Mouse (Mus musculus) megakaryocyte progenitor cell, adult 5-6 weeks (primary cell): ENCODE results near the gene Tle6. TPM values are rescaled to one million over a fixed set of nuclear protein-coding genes. Genes with fewer than 3 reads are reported as not detected.

Experiments
- ATAC-seq: replicated peaks from 2 replicates; pipeline ENCODE4 v1.8.0; 2016; ENCODE audit warnings: mild to moderate bottlenecking, moderate TSS enrichment, inconsistent platforms; ENCODE audit not compliant: poor library complexity
- total RNA-seq, 2 experiments: library from RNA; stranded (forward) in 1 of 2; stranded (reverse) in 1 of 2; fragments of 157-497, 149-512 nt in 1 of 2; fragments of 200-1000 nt in 1 of 2; gene quantifications; 2 replicates each; pipeline versions ENCODE4 v1.2.3 to v1.2.4; 2015 to 2017

Gene Tle6
- total RNA-seq, 2 experiments from 2014 or later, result 3.5 to 15.4 TPM

DNA sequence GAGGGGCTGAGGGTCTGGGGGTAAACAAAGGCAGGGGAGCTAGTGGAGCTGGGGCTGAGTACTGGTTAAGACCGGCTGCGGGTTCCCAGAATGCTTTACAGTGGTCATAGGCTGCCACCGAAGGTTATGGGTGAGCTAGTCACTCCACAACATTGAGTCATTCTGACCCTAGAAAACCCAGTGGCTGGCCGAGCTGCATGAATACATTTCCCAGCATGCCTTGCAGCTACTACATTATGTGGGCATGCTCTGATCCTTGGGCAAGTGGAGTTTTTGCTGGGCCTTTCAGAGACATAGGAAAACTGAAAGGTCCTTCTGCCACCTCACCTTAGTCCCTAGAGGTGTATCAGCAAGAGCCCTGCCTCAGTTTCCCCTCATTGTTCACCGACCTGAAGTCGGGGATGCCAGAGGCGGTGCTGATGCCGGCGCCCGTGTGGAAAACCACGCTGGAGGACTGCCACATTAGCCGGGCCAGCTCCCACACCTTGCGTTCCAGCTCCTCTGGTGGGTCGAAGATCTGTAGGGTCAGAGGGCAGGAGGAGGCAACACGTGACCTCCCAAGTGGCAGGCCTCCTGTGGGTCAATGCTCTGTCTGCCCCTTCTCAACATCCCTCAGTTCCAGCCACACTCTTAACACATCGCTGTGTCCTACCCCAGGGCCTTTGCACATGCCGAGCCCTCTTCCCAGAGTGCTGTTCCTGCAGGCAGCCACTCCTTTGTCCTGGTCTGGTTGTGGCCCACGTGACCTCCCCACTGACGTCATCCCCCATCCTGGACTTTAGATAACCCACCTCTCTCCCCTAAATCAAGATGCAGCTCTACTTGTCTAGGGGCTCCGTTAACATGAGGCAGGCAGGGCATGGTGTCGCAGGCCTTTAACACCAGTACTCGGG lies 25.5 kb upstream of the Tle6 start:
- ATAC-seq, result peak; percentile 12; the same call in 1 of the 2 replicates

GRCm38 (mm10) chr10:81623441-81623840 lies 22.6 kb upstream of the Tle6 start:
- no peak for ATAC-seq

- peak; percentile 23; the same call in 1 of the 2 replicates for ATAC-seq
Measured at GRCm38 (mm10) chr10:81620786-81621185, 19.9 kb upstream of the Tle6 start.

- ATAC-seq, result no peak
Measured at GRCm38 (mm10) chr10:81619976-81620375, 19.1 kb upstream of the Tle6 start.

DNA sequence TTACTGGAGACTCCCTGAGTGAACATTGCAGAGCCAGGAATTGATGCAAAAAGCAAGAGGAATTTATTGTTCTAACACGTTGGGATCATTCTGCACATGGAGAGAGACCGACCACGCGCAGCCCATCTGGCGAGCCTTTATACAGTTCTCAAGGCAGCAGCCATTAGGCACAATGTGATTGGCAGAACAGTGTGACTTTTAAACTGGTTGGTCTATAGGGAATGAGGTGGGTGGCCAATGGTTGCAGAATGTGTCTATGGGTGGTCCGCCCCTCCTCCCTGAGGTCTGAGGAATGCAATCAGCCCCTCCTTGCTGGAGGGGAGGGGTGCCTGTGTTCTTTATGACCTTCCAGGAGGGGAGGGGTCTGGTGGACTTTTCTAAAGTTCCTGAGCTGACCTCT lies 14.6 kb upstream of the Tle6 start:
- ATAC-seq, result no peak

DNA sequence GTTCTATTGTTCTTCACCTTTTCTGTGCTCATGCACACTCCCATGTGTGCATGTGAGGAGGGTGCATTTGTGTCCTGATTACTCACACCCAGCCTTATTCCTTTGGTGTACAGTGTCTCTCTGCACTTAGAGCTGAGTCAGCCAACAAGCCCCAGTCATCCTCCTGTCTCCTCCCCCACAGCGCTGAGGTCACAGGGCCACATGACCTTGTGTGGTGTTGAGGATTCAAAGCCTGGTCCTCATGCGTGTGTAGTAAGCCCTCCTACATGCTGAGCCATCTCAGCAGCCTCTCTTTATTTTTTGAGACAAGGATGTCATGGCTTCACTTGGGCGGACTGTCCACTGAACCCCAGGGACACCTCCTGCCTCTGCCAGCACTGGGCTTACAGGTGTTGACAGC lies 11.9 kb upstream of the Tle6 start:
- ATAC-seq, result 0 out of 2 replicates have a peak, but pooled peaks have one; percentile 29

DNA sequence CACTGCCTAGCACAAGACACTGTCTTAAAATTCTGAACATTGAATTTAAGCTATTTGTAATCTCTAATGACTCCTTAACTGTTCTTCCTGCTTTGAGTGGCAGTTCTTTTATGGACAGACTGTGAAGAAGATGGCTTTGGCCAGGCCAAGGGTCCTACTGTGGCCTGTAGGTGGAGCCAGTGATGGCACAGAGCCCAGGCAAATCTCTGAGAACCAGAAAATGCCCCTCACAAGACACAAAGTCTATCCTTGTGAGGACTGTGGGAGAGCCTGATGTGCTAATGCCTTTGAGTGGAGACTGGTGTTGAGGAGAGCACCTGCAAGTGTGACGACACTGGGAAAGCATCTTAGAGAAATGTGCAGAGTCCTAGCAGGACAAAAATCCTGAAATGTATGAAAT lies 7.4 kb upstream of the Tle6 start:
- ATAC-seq, result no peak

- peak; percentile 75 for ATAC-seq
Measured at GRCm38 (mm10) chr10:81605974-81606751, 5.3 kb upstream of the Tle6 start, which contains the start of gene BC025920. TSS of gene BC025920 (plus strand) at chr10:81606270.

DNA sequence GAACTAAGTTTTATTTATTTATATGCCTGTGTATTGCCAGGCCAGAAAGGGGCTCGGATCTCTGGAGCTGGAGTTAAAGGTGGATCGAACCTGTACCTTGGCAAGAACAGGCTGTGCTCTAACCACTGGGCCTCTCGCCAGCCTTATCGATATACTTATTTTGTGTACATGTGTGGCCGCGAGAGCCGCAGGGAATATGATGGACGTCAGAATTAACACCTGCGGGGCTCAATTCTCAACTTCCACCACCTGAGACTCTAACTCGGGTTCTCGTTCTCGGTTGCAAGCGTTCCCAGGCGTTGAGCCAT lies 4.7 kb upstream of the Tle6 start:
- ATAC-seq, result no peak

DNA sequence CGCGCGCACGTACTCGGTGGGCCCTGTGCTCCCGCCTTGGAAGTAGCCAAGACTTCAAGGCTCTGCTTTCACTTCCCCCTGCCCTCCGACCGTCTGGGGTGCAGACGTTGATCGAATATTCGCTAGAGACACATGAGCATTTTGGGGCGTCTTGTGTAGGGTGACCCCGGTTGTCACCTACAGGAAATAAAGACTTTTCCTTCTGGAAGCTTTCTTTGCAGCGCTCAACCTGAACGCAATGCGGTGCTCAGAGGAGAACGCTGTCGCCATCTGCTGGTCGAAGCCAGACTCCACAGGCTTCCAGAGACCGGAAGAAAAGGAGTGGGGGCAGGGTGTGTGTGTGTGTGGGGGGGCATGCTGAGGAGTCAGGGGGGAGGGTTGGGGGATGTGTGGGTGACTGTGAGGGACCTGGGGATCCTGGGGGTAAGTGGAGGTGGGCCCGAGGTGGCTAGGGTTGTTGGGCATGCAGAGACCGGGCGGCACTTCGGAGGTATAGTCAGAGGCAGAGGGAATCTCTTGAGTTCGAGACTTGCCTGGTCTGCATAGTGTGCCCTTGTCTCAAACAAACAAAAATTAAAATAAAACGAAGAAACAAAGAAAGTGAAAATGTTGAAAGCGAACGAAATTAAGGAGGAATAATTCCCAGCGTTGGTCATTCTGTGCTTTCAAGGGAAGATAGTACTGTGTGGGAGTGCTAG lies 4.2 kb upstream of the Tle6 start:
- peak; percentile 48 for ATAC-seq

DNA sequence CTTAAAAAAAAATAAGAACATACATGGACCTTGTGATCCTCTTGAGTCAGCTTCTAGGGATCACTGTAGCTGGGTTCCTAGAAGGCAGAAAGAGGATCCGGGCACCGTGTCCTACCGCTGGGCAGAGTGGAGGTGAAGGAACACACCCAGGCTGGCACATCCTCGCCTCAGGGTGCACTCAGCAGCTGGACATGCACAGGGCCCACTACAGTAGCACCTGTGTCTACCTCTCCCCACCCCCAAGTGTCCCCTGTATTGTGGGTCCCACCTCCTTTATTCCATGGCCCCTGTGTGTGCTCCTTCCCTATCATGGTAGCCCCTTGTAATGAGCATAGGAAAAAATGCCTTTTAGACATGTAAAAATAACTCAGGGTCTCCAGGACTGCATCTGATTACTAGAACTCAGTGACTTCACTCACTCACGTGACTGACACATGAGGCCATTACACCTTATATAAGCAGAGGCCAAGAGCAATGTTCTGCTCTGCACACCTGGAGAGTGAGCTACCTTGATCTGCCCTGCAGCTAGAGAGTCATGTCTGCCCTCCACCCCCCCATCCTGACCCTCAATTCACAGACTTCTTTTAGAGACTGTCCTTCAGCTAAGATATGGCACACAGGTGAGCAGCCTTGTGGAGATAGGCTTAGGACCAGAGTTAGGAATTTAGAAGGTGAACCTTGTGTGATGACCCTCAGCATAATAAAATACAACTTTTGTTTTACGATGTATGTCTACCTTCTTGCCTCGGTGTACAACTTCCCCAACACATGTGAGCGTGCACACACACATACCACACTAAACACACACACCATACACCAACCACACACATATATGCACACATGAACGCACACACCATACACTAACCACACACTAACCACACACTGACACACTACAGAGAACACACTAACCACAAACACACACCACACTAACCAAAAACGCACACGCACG lies 3.4 kb upstream of the Tle6 start:
- ATAC-seq, result no peak

DNA sequence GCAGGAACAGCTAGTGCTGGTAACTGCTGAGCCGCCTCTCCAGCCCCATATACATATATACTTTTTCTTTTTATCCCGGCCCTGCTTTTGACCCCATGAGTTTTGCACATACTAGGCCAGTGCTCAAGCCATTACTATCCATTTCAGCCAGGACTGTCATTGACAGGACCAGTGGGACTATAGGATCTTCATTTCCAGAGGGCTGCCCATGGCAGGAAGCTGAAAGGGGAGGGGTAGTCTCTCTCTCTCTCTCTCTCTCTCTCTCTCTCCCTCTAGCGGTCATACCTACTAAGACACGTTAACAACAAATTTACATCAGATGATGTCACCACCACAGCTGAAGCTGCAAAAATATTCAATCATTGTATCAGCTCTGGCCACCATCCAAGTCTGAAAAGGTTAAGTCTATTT lies 1.9 kb upstream of the Tle6 start:
- peak; percentile 40 for ATAC-seq

- ATAC-seq, result no peak
Measured at GRCm38 (mm10) chr10:81601396-81601905, 578 bp upstream of the Tle6 start.

DNA sequence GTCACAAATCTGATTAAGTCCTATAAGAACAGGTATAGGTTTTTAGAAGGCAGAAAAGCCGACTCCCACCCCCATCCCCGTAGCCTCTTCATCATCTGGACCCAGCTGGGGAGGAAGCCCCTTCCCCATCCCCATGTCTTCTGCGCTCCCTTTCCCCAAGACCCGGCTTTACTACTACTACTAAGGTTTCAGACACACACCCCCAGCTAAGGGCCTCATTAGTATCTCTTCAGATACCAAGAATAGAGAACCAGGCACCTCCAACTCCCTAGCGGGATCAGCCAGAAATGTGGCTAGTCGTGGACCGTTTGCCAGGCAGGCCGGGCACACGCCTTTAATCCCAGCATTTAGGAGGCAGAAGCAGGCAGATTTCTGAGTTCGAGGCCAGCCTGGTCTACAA lies 777 bp downstream of the Tle6 start:
- no peak for ATAC-seq

GRCm38 (mm10) chr10:81599630-81600029 lies 1.2 kb downstream of the Tle6 start:
- ATAC-seq, result no peak

- ATAC-seq, result no peak
Measured at GRCm38 (mm10) chr10:81598871-81599270, 2.0 kb downstream of the Tle6 start.

GRCm38 (mm10) chr10:81598342-81598741 lies 2.5 kb downstream of the Tle6 start:
- ATAC-seq, result no peak

DNA sequence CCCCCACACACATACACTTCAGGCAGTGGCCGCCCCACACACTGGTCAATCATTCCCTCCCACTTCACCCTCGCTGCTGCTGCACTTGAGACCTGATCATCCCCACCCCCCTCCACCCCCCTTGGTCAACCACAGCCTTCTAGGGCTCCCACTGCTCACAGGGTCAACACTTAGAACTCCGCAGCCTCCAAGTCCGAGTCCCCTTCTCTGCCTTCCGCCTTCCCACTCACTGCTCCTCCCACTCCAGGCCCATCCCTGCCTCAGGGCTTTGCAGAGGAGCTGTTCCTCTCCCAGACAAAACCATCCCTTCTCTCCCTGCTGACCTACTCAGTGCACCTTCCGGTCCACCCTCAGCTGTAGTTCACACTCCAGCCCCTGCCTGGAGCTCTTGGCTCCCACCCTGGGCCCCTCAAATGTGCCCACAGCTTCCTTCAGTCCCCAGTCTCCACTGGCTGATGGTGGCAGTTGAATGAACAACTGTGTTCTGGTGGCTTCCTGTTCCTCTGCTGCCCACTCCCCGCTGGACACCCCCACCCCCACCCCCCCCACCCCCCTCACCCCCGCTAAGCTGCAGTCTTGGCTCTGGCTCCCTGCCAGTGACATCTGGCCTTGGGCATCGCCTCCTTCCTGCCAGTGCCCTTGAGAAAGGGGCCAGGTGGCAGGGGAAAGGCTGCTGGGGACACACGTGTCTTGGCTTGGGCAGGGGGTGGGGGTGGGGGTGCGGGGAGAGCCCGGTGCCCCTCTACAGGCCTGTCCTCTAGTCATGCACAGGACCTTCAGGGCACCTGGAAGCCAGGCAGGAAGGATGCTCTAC lies 3.5 kb downstream of the Tle6 start:
- peak; percentile 47 for ATAC-seq

- ATAC-seq, result no peak
Measured at GRCm38 (mm10) chr10:81596611-81597010, 4.3 kb downstream of the Tle6 start.
